Mouse (Mus musculus) liver, postnatal 0 days (tissue): ENCODE measurements around the gene Coa3.

Source experiments
- CTCF ChIP-seq: sonication (generic); IDR thresholded peaks from 2 replicates; pipeline ENCODE4 v1.5.1; 2016; ENCODE audit warnings: antibody characterized with exemption, low read depth
- EP300 ChIP-seq: IDR thresholded peaks from 2 replicates; pipeline ENCODE4 v1.6.1; 2016; ENCODE audit warnings: antibody characterized with exemption, low read depth, mild to moderate bottlenecking

DNA sequence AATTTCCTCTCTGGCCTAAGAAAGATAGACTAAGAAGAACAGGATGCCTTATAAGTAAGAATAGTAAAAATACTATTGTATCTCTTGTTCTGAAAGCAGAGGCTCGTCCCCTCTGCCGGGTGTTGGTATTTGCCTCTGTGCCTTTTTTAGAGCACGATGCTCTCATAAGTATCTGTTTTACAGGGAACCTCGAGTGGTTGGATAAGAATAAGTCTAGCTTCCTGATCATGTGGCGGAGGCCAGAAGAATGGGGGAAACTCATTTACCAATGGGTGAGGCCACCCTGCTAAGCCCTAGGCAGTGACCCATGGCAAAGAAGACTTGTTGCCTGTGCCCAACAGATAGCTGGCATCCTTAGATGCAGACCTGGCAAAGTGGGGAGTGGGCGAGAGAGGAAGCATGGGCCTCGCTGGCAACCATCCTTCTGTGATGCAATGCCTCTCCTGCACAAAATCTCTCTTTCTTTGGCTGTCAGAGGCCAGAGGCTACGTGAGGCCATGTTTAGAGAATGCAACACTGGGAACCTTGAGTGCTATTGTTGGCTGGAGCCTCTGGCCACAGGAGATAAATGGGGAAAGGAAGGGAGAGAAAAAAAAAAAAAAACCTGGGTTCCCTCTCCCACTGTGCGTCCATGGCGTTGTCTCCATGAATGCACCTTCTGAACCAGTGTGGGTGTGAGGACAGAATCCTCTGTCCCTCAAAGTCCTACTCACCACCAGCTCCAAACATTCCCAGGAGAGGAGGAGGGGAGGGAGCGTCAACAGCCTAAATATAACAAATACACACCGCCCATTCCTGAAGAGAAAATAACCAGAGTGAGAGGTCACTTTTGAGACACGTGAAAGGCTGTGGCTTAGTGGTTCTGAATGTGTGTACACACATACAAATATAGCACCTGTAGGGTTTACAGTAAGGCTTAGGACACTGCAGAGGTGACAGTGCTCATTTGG is 22.8 kb downstream of the Coa3 start:
- TF ChIP-seq EP300: no peak
- no peak for TF ChIP-seq CTCF
